Mouse (Mus musculus): Measurements from ENCODE around the gene Magi1. TPM values are rescaled to one million over a fixed set of nuclear protein-coding genes. Genes with fewer than 3 reads are reported as not detected.

The Magi1 gene
- polyA plus RNA-seq, 1 experiment = 74.6 TPM

- no peak for TF ChIP-seq POLR2A (IDR thresholded peaks at IDR 0.05; ENCODE audit: borderline replicate concordance, extremely low read depth, insufficient read depth, insufficient read length, poor library complexity, severe bottlenecking)
- no peak for TF ChIP-seq CTCF (IDR thresholded peaks at IDR 0.05; ENCODE audit: borderline replicate concordance, extremely low read depth, insufficient read depth, insufficient read length)
- DNase-seq (ENCODE audit: low read depth) = no peak
Measured at GRCm38 (mm10) chr6:94256982-94257830, 26.5 kb downstream of the Magi1 start.

DNA sequence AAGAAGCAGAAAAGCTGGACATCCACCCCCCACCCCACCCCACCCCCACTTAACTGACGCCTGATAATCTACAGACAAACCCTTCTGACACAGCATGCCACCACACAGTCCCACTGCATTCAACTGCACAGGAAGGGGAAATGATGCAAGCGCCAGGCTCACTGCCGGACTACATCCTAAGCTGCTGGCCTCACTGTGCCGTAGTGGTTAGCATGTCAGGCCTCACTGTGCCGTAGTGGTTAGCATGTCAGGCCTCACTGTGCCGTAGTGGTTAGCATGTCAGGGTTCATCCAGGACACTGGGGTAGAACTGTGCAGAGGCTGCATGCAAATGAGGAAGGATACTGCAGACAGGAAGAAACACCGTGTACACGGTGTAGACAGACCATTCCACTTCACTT lies 29.8 kb downstream of the Magi1 start:
- TF ChIP-seq POLR2A (IDR thresholded peaks at IDR 0.05; ENCODE audit: borderline replicate concordance, extremely low read depth, insufficient read depth, insufficient read length, poor library complexity, severe bottlenecking) = no peak
- DNase-seq (ENCODE audit: low read depth) = no peak

- TF ChIP-seq POLR2A (IDR thresholded peaks at IDR 0.05; ENCODE audit: borderline replicate concordance, extremely low read depth, insufficient read depth, insufficient read length, poor library complexity, severe bottlenecking) = no peak
- no peak for TF ChIP-seq CTCF (IDR thresholded peaks at IDR 0.05; ENCODE audit: borderline replicate concordance, extremely low read depth, insufficient read depth, insufficient read length)
- DNase-seq (ENCODE audit: low read depth) = no peak
Measured at GRCm38 (mm10) chr6:94251358-94251945, 32.3 kb downstream of the Magi1 start.

DNA sequence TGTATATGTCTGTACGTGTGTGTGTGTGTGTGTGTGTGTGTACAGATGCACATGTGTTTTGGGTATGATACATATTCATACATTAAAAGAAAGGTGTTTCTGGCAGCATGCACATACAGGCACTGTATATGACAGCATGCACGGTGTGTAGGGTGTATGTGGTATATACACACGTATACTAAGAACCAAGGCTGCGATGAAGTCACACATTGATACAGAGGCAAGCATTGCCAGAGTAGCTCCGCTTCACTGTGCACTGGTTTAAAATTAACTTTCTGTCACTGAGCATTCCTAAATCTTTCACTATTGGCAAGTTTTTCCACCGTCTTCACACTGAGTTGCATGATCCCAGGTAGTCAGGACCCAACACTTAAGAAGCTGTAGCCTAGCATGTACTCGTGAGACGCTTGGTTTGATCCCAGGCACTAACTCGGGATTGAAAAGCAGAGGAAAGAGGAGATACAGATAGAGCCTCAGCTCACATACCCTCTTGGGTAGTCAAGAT lies 34.4 kb downstream of the Magi1 start:
- DNase-seq (ENCODE audit: low read depth) = no peak
- TF ChIP-seq CTCF (IDR thresholded peaks at IDR 0.05; ENCODE audit: borderline replicate concordance, extremely low read depth, insufficient read depth, insufficient read length) = no peak
- no peak for TF ChIP-seq POLR2A (IDR thresholded peaks at IDR 0.05; ENCODE audit: borderline replicate concordance, extremely low read depth, insufficient read depth, insufficient read length, poor library complexity, severe bottlenecking)

GRCm38 (mm10) chr6:94241251-94241650 lies 42.5 kb downstream of the Magi1 start:
- DNase-seq (ENCODE audit: low read depth) = no peak
- TF ChIP-seq POLR2A (IDR thresholded peaks at IDR 0.05; ENCODE audit: borderline replicate concordance, extremely low read depth, insufficient read depth, insufficient read length, poor library complexity, severe bottlenecking) (no peak), CTCF (IDR thresholded peaks at IDR 0.05; ENCODE audit: borderline replicate concordance, extremely low read depth, insufficient read depth, insufficient read length) (no peak)

DNA sequence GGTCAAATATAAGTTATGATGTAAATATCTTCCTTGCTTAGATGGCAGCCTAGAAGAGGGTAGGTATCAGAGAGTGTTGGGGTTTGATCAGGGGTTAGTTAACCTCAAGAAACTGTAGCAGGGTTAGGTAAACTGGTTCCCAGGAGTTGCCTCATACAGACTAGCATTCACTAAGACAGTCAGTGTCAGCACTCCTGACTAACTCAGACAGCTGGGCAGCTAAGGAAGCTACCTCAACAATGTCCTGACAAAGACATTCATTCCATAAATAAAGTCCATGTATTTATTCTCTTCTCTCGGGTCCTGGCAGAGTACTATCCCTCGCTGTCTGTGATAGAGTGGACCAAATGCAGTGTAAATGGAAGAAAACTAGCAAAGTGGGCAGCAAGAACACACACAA lies 45.1 kb downstream of the Magi1 start:
- no peak for DNase-seq (ENCODE audit: low read depth)
- TF ChIP-seq CTCF (IDR thresholded peaks at IDR 0.05; ENCODE audit: borderline replicate concordance, extremely low read depth, insufficient read depth, insufficient read length) = no peak
- TF ChIP-seq POLR2A (IDR thresholded peaks at IDR 0.05; ENCODE audit: borderline replicate concordance, extremely low read depth, insufficient read depth, insufficient read length, poor library complexity, severe bottlenecking) = no peak

DNA sequence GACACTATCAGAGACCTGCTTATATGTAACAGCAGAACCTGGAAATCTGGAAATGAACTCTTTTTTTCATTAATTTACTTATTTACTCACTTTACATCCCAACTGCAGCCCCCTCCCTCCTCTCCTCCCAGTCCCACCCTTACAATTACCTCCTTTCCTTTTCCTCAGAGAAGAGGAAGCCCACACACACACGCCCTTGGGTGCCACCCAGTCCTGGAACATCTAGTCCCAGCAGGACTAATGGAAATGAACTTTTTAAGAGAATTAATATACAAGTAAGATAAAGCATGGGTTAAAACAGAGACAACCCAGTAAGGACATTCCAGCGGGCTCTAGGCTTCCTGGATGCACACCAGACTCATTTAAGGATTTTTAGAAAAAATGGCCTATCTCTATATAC lies 46.8 kb downstream of the Magi1 start:
- no peak for TF ChIP-seq CTCF (IDR thresholded peaks at IDR 0.05; ENCODE audit: borderline replicate concordance, extremely low read depth, insufficient read depth, insufficient read length)
- TF ChIP-seq POLR2A (IDR thresholded peaks at IDR 0.05; ENCODE audit: borderline replicate concordance, extremely low read depth, insufficient read depth, insufficient read length, poor library complexity, severe bottlenecking) = no peak
- DNase-seq (ENCODE audit: low read depth) = no peak

DNA sequence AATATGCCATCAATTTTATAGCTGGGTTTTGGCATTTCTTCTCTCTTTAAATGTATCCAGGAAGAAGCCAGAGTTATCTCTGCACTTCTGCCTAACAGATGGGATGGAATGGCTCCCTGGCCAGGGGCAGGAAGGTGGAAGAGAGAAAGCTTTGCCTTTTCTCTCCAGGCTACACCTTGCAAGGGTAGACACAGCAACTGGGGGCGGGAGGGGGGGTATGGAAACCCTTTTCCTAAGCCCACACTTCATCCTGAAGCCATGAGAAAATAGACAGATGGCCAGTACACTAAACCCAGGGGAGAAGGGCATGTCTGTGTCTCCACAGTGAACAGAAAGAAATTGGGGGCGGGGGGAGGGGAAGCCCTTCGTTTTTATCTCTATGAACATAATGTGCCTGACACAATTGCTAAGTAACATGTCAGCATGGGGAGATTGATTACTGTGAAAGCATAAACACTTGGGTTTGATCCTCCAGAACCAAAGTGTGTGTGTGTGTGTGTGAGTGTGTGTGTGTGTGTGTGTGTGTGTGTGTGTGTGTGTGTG lies 51.4 kb downstream of the Magi1 start:
- no peak for TF ChIP-seq POLR2A (IDR thresholded peaks at IDR 0.05; ENCODE audit: borderline replicate concordance, extremely low read depth, insufficient read depth, insufficient read length, poor library complexity, severe bottlenecking)
- TF ChIP-seq CTCF (IDR thresholded peaks at IDR 0.05; ENCODE audit: borderline replicate concordance, extremely low read depth, insufficient read depth, insufficient read length) = no peak
- DNase-seq (ENCODE audit: low read depth) = peak; percentile 41

- TF ChIP-seq POLR2A (IDR thresholded peaks at IDR 0.05; ENCODE audit: borderline replicate concordance, extremely low read depth, insufficient read depth, insufficient read length, poor library complexity, severe bottlenecking) (no peak), CTCF (IDR thresholded peaks at IDR 0.05; ENCODE audit: borderline replicate concordance, extremely low read depth, insufficient read depth, insufficient read length) (no peak)
- DNase-seq (ENCODE audit: low read depth) = no peak
Measured at GRCm38 (mm10) chr6:94231831-94232230, 51.9 kb downstream of the Magi1 start.

DNA sequence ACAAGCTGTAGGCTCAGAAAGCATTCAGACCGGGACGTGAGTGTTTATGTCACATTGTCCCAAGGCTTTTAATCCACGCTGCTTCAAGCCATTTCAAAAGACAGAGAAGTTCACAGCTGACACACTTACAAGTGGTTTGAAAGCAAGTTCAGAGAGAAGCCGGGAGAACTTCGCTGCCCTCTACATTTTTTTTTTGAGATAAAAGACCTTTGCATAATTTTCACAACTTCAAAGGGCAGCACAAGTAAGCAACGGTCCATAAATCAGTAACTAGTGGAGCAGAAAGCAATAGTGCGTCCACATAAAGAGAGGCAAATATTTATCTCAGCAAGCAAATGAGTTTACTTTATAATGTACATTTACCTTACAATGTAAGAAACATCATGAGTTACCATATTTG lies 52.4 kb downstream of the Magi1 start:
- TF ChIP-seq CTCF (IDR thresholded peaks at IDR 0.05; ENCODE audit: borderline replicate concordance, extremely low read depth, insufficient read depth, insufficient read length) (no peak), POLR2A (IDR thresholded peaks at IDR 0.05; ENCODE audit: borderline replicate concordance, extremely low read depth, insufficient read depth, insufficient read length, poor library complexity, severe bottlenecking) (no peak)
- DNase-seq (ENCODE audit: low read depth) = no peak

DNA sequence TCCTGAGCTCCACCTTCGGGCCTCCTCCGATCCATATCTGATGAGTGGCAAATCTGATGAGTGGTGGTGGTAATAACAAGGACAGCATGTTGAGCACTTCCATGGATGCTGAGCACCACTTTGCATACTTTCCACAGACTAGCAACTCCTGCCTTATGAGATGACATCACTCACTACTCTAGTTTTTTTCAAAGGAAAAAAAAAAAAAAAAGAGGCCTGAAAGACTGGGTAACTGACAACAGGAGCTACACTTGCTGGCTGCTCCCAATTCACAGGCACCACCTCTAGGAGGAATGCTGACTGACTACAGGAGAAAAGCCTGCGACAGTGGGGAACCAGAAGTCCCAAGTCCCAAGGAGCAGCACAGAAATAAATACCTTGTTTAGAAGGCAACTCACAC lies 52.8 kb downstream of the Magi1 start:
- TF ChIP-seq POLR2A (IDR thresholded peaks at IDR 0.05; ENCODE audit: borderline replicate concordance, extremely low read depth, insufficient read depth, insufficient read length, poor library complexity, severe bottlenecking) (no peak), CTCF (IDR thresholded peaks at IDR 0.05; ENCODE audit: borderline replicate concordance, extremely low read depth, insufficient read depth, insufficient read length) (no peak)
- DNase-seq (ENCODE audit: low read depth) = no peak

Measured in brain, embryonic 14.5 days (tissue).